Comparison of ENCODE assay signal across 8 mouse cellular contexts in genomic region chr4:137865221-137865641, GRCm38 (mm10). TPM values are rescaled to one million over a fixed set of nuclear protein-coding genes. Genes with fewer than 3 reads are reported as not detected.
A peak's percentile ranks its signal among the peaks of the same experiment; 100 is the strongest.
DNase-seq lines count a peak whose midpoint lies in the region; ATAC-seq and TF ChIP-seq lines count a peak whose summit lies in the region.

No protein-coding gene starts in this region.

- peak overlapping the region; percentile 31; the same call in 1 of the 2 replicates for H3K4me2 ChIP-seq in lung, embryonic 14.5 days
- H3K4me2 ChIP-seq in liver, embryonic 15.5 days: peak overlapping the region; percentile 8
- H3K4me2 ChIP-seq in stomach, embryonic 16.5 days (ENCODE audit: low read depth, low read length): peak overlapping the region; percentile 39; the same call in 1 of the 2 replicates

- no peak for DNase-seq in cerebellum, adult 2 months
- no peak for DNase-seq in cerebellum, adult 8-10 months
- no peak for DNase-seq in lung, embryonic 14.5 days
- DNase-seq in lung, postnatal 14 days: no peak
- no peak for DNase-seq in adrenal gland, adult 8-10 months
- DNase-seq in thymus, postnatal 0 days (ENCODE audit: low spot score): no peak

- H3K4me1 ChIP-seq in cerebellum, adult 2 months (ENCODE audit: control insufficient read depth, insufficient read depth, low read length): peaks cover 35% of the 10 kb centered on the region
- H3K4me1 ChIP-seq in lung, embryonic 14.5 days (ENCODE audit: insufficient read depth): peaks cover 41% of the 10 kb centered on the region
- peaks cover 81% of the 10 kb centered on the region for H3K4me1 ChIP-seq in liver, embryonic 15.5 days (replicated peaks)
- H3K4me1 ChIP-seq in stomach, embryonic 16.5 days (ENCODE audit: control insufficient read depth, insufficient read depth, low read length): peaks cover 74% of the 10 kb centered on the region

- H3K9ac ChIP-seq in lung, embryonic 14.5 days: no peak overlapping the region
- no peak overlapping the region for H3K9ac ChIP-seq in liver, embryonic 15.5 days
- peak overlapping the region; percentile 52 for H3K9ac ChIP-seq in stomach, embryonic 16.5 days (ENCODE audit: low read length)

- no peaks in the 10 kb centered on the region for H3K36me3 ChIP-seq in lung, embryonic 14.5 days (ENCODE audit: insufficient read depth)
- H3K36me3 ChIP-seq in liver, embryonic 15.5 days (replicated peaks): no peaks in the 10 kb centered on the region
- H3K36me3 ChIP-seq in stomach, embryonic 16.5 days (ENCODE audit: control insufficient read depth, insufficient read depth, low read length): no peaks in the 10 kb centered on the region

- no peaks in the 10 kb centered on the region for H3K9me3 ChIP-seq in lung, embryonic 14.5 days (ENCODE audit: low read depth, low read length)
- no peaks in the 10 kb centered on the region for H3K9me3 ChIP-seq in liver, embryonic 15.5 days (replicated peaks)
- no peaks in the 10 kb centered on the region for H3K9me3 ChIP-seq in stomach, embryonic 16.5 days (replicated peaks; ENCODE audit: control insufficient read depth, low read length)

- no peak for ATAC-seq in lung, embryonic 14.5 days (ENCODE audit: insufficient read depth)
- ATAC-seq in liver, embryonic 15.5 days (ENCODE audit: insufficient read depth): no peak
- no peak for ATAC-seq in stomach, embryonic 16.5 days (ENCODE audit: insufficient read depth, low FRiP score)

- no peak for TF ChIP-seq POLR2A in cerebellum, adult 2 months (IDR thresholded peaks at IDR 0.05; ENCODE audit: borderline replicate concordance, insufficient read depth, low read length)

- no peak for TF ChIP-seq CTCF in cerebellum, adult 2 months (IDR thresholded peaks at IDR 0.05; ENCODE audit: borderline replicate concordance, insufficient read depth, low read depth, low read length)
- TF ChIP-seq CTCF in lung, embryonic 14.5 days (IDR thresholded peaks at IDR 0.05; ENCODE audit: low read depth): no peak

- 27% methylated on average over 10 of the region's 10 CpGs for WGBS in cerebellum, adult 2 months
- 45% methylated on average over 10 of the region's 10 CpGs for WGBS in lung, embryonic 14.5 days
- 49% methylated on average over 10 of the region's 10 CpGs for WGBS in liver, embryonic 15.5 days (ENCODE audit: insufficient replicate concordance)
- WGBS in stomach, embryonic 16.5 days: 56% methylated on average over 10 of the region's 10 CpGs

- H3K27me3 ChIP-seq in cerebellum, adult 2 months (ENCODE audit: control insufficient read depth, insufficient read depth, low read length): no peaks in the 10 kb centered on the region
- no peaks in the 10 kb centered on the region for H3K27me3 ChIP-seq in lung, embryonic 14.5 days (ENCODE audit: insufficient read depth, low read length)
- peaks cover 44% of the 10 kb centered on the region for H3K27me3 ChIP-seq in liver, embryonic 15.5 days
- H3K27me3 ChIP-seq in stomach, embryonic 16.5 days (ENCODE audit: control insufficient read depth, insufficient read depth, low read length): no peaks in the 10 kb centered on the region

- peak overlapping the region; percentile 95 for H3K4me3 ChIP-seq in cerebellum, adult 2 months (replicated peaks; ENCODE audit: insufficient read depth, low read depth, low read length)
- H3K4me3 ChIP-seq in lung, embryonic 14.5 days (ENCODE audit: low read depth, low read length): no peak overlapping the region
- no peak overlapping the region for H3K4me3 ChIP-seq in liver, embryonic 15.5 days (replicated peaks)
- H3K4me3 ChIP-seq in stomach, embryonic 16.5 days (replicated peaks; ENCODE audit: low read length): peak overlapping the region; percentile 21

- peak overlapping the region; percentile 68 for H3K27ac ChIP-seq in cerebellum, adult 2 months (ENCODE audit: insufficient read depth, low read length)
- H3K27ac ChIP-seq in lung, embryonic 14.5 days (ENCODE audit: low read depth): no peak overlapping the region
- no peak overlapping the region for H3K27ac ChIP-seq in liver, embryonic 15.5 days (replicated peaks)
- H3K27ac ChIP-seq in stomach, embryonic 16.5 days (ENCODE audit: low read length): no peak overlapping the region; the same call in 1 of the 2 replicates

RNA-seq across cellular contexts. Expression of gene Ece1, which starts 3.2 kb away (rescaled TPM):
- polyA plus RNA-seq in cerebellum, adult 2 months (2012; rRNA removed): 48.5 and 72.4 TPM in 2 replicates
- polyA plus RNA-seq in lung, embryonic 14.5 days (2014; fragmentation: Nextera tagmentation; extraction: Ambion mirVana): 59.3 and 71.2 TPM in 2 replicates
- 15.1 and 17.0 TPM in 2 replicates for polyA plus RNA-seq in liver, embryonic 15.5 days (2015; fragmentation: Nextera tagmentation; extraction: Ambion mirVana)
- polyA plus RNA-seq in stomach, embryonic 16.5 days (2015; fragmentation: Nextera tagmentation; extraction: Ambion mirVana): 48.6 and 59.9 TPM in 2 replicates
- 100 to 1,000 TPM; 248 to 380 (median 315) TPM for total RNA-seq in adrenal gland, adult 8-10 months (2022)
- polyA plus RNA-seq in thymus, postnatal 0 days (2015; fragmentation: Nextera tagmentation; extraction: Ambion mirVana): 14.6 and 18.3 TPM in 2 replicates

Comparison
In these comparisons a context has a peak if more than half of its experiments do, and no peak if none do; other contexts are left out.
1. H3K4me3 ChIP-seq: peak in cerebellum, adult 2 months (single experiment) and stomach, embryonic 16.5 days (single experiment); none in lung, embryonic 14.5 days (single experiment) and liver, embryonic 15.5 days (single experiment).
2. Peak in every context shown above with its lines, with median percentiles within 50 percentile points of each other: H3K4me2 ChIP-seq.